Mouse (Mus musculus) C2C12 (cell line): ENCODE measurements around the gene Stard3. TPM values are rescaled to one million over a fixed set of nuclear protein-coding genes. Genes with fewer than 3 reads are reported as not detected.

Experiments
- H3K27me3 ChIP-seq: one replicate; pipeline ENCODE4 v1.6.1; 2011; ENCODE audit not compliant: control insufficient read depth, insufficient read depth, insufficient read length
- H3K36me3 ChIP-seq: one replicate; pipeline ENCODE4 v1.6.1; 2011; ENCODE audit not compliant: control insufficient read depth, insufficient read depth
- H3K4me3 ChIP-seq: one replicate; pipeline ENCODE4 v1.5.1; 2011; ENCODE audit warnings: mild to moderate bottlenecking, control low read depth; ENCODE audit not compliant: poor library complexity, insufficient read depth, severe bottlenecking
- H3K79me2 ChIP-seq: one replicate; pipeline ENCODE4 v1.6.1; 2011; ENCODE audit not compliant: control insufficient read depth, insufficient read depth
- H3K79me3 ChIP-seq: one replicate; pipeline ENCODE4 v1.6.1; 2011; ENCODE audit warnings: low read depth, control low read depth
- H3ac ChIP-seq: one replicate; pipeline ENCODE3; 2011; ENCODE audit warnings: low read depth; ENCODE audit not compliant: control insufficient read depth, insufficient read length
- CEBPB ChIP-seq: IDR thresholded peaks from one replicate; pipeline ENCODE4 v1.6.1; 2011; ENCODE audit warnings: low read depth, mild to moderate bottlenecking, control low read depth, moderate library complexity
- CTCF ChIP-seq: IDR thresholded peaks from one replicate; pipeline ENCODE4 v1.5.1; 2011; ENCODE audit not compliant: control insufficient read depth, insufficient read depth, insufficient read length
- FOSL1 ChIP-seq: IDR thresholded peaks from one replicate; pipeline ENCODE4 v1.8.0; 2011; ENCODE audit warnings: mild to moderate bottlenecking, low read length; ENCODE audit not compliant: poor library complexity, insufficient read depth, severe bottlenecking
- MAX ChIP-seq: IDR thresholded peaks from one replicate; pipeline ENCODE4 v1.6.1; 2011; ENCODE audit warnings: mild to moderate bottlenecking, control low read depth
- MYOD1 ChIP-seq: IDR thresholded peaks from one replicate; pipeline ENCODE4 v1.6.1; 2011; ENCODE audit warnings: low read depth; ENCODE audit not compliant: control insufficient read depth, insufficient read length
- MYOG ChIP-seq: IDR thresholded peaks from one replicate; pipeline ENCODE4 v1.6.1; 2011; ENCODE audit not compliant: control insufficient read depth, insufficient read length; ENCODE audit errors: extremely low read depth
- USF1 ChIP-seq: IDR thresholded peaks from one replicate; pipeline ENCODE4 v1.6.1; 2011; ENCODE audit warnings: low read depth, mild to moderate bottlenecking, control low read depth, moderate library complexity
- polyA plus RNA-seq: library from polyadenylated mRNA; unstranded; fragments of >200 nt; fragmentation: generic; extraction: Trizol; gene quantifications from one replicate; pipeline ENCODE4 v1.2.1, GENCODE M21; 2012; ENCODE audit warnings: missing spikeins

The Stard3 gene
- polyA plus RNA-seq, 1 experiment: 28.3 TPM

DNA sequence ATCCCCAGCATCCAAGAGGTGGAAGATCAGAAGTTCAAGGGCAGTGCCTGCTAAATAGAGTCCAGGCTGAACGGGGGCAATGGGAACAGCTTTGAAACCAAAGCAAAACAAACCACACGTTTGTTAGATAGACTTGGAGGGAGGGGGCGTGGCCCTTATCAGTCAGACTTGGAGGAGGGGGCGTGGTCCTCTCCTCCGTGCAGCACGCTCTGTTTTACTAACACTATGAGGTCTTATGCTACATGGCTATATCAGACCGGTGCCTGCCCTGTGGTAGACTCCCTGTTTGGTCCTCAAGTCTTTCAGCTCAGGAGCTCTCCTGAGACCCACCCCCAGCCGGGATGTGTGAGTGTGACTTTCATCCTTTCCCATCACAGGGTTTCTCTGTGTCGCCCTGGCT is 22.9 kb upstream of the Stard3 start:
- no peaks in the 10 kb centered on the region for H3K36me3 ChIP-seq
- H3K4me3 ChIP-seq: no peak overlapping the region
- H3ac ChIP-seq: no peak overlapping the region
- H3K79me3 ChIP-seq: no peaks in the 10 kb centered on the region
- TF ChIP-seq FOSL1 (no peak), MYOD1 (no peak), CTCF (no peak), MAX (no peak), MYOG (no peak), USF1 (no peak), CEBPB (no peak)
- peaks cover 71% of the 10 kb centered on the region for H3K27me3 ChIP-seq
- H3K79me2 ChIP-seq: no peaks in the 10 kb centered on the region

DNA sequence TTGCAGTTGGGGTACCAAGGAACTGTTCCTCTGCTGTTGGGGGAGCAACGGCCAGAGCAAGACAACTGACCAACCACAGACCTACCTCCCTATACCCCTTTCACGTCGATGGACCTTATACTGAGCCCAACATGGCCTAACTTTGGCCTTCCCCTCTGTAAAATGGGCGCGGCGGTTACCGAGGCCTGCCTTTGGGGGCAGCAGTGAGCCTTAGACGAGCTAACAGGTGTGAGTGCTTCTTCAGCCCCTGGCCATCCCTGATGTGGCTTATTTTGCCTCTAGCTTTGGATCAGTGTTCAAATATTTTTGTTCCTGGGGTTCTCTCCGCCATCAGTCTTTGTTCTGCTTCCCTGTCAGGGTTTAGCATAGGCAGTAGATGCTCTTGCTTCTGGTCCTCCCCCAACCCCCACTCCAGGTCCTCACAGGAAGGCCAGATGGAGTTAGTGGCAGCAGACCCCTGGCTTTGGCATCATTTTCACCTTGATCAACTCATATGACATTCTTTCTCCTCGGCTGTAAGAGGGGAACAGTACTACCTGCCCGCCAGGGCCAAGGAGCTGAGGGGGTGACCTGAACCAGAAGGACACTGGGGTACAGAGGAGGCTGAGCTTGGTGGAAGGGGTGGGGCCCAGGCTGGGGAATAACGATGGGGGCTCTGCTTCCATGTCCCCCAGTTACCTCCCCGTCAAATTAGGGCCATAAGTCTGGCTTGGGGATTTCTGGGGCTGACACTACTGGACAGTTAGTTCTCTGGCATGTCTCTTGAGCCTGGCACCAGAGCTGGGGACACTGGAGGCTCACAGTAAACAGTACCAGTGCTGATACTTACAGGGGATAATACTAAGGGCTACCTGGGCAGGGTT is 21.7 kb upstream of the Stard3 start:
- Histone ChIP-seq H3K27me3 (peaks cover 61% of the 10 kb centered on the region), H3ac (no peak overlapping the region), H3K79me2 (no peaks in the 10 kb centered on the region), H3K4me3 (no peak overlapping the region), H3K79me3 (no peaks in the 10 kb centered on the region), H3K36me3 (no peaks in the 10 kb centered on the region)
- no peak for TF ChIP-seq MYOD1
- no peak for TF ChIP-seq MYOG
- TF ChIP-seq USF1: no peak
- no peak for TF ChIP-seq MAX
- no peak for TF ChIP-seq CTCF
- TF ChIP-seq FOSL1: no peak
- no peak for TF ChIP-seq CEBPB

DNA sequence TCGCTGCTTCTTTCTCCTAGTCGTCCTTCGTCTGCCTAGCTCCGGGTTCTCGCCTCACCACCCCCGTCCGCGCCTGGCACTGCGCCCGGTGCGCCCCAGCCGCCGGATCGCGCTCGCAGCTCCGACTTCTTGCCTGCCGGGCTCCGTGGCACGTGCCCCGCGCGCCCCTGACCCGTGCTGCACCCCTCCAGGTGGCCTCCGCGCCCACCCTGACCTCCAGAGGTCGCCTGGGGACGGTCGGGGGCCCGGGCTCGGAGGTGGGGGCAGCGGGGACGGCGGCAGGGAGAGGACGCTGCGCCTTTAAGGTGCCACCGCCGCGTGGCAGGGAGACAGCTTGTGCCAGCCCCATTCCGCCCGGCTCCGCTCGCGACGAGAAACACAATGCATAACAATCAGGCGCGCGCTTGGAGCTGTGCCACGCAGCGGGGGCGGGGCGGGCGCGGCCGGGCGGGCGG is 19.6 kb upstream of the Stard3 start:
- H3K27me3 ChIP-seq: peaks cover 60% of the 10 kb centered on the region
- TF ChIP-seq CEBPB (no peak), MYOG (no peak), CTCF (no peak)

DNA sequence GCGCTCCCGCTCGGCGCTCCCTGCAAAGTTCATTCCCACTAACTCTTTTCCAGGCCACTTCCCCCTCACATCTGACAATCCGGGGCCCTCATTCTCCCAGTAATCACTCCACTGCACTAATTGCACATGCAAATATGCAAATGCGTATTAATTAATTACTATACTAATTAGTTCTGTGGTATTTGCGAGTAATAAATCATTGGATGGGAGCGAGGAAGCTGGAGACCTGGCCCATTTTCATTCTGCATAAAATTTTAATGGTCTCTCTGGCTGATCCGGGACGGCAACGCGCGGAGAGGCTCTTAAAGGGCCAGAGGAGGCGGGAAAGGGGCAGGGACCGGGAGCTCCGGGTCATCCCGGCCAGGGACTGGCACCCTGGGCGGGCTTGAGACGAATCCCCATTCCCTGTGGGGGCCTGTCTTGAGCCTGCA is 19.1 kb upstream of the Stard3 start:
- no peaks in the 10 kb centered on the region for H3K79me3 ChIP-seq
- no peaks in the 10 kb centered on the region for H3K36me3 ChIP-seq
- H3K27me3 ChIP-seq: peaks cover 55% of the 10 kb centered on the region
- no peaks in the 10 kb centered on the region for H3K79me2 ChIP-seq
- TF ChIP-seq CEBPB (no peak), MAX (no peak), MYOG (no peak), MYOD1 (no peak), USF1 (no peak), FOSL1 (no peak), CTCF (no peak)
- H3ac ChIP-seq: peak overlapping the region; percentile 6
- no peak overlapping the region for H3K4me3 ChIP-seq

More for the DNA sequence above, 19.6 kb upstream of the Stard3 start:
- no peaks in the 10 kb centered on the region for H3K79me2 ChIP-seq
- no peaks in the 10 kb centered on the region for H3K36me3 ChIP-seq
- H3ac ChIP-seq: peak overlapping the region; percentile 55
- H3K79me3 ChIP-seq: no peaks in the 10 kb centered on the region
- H3K4me3 ChIP-seq: no peak overlapping the region

DNA sequence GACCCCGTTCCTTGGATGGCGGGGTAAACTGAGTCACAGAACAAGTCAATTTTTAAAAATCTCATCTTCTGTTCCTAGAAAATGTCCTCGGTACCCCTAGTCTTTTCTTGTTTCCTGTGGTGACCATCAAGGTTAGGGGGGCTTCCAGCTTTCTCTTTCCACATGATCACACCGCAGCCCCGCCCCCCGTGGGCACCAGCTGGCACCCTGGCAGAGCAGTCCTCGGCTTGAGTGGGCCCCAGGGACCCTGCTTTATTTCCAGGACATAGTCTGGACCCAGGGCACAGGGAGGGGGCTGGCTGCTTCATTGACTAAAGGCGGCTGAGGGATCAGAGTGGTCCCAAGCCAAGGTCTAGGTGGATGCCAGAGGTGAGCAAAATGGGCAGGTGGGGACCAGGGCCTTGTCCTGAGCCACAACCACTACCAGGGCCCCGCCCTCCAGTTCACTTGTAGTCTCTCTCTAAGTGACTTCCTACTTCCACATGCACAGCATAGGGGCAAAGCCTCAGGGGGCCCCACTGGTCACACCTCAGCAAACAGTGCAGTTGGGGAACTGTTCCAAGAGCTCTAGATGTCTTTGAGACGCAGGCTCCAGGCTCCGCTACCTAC is 18.4 kb upstream of the Stard3 start:
- Histone ChIP-seq H3K27me3 (peaks cover 48% of the 10 kb centered on the region), H3K79me3 (no peaks in the 10 kb centered on the region), H3ac (no peak overlapping the region), H3K79me2 (no peaks in the 10 kb centered on the region), H3K4me3 (no peak overlapping the region), H3K36me3 (no peaks in the 10 kb centered on the region)
- TF ChIP-seq MYOD1 (no peak), MYOG (no peak), MAX (no peak), CEBPB (no peak), CTCF (no peak), USF1 (no peak)

DNA sequence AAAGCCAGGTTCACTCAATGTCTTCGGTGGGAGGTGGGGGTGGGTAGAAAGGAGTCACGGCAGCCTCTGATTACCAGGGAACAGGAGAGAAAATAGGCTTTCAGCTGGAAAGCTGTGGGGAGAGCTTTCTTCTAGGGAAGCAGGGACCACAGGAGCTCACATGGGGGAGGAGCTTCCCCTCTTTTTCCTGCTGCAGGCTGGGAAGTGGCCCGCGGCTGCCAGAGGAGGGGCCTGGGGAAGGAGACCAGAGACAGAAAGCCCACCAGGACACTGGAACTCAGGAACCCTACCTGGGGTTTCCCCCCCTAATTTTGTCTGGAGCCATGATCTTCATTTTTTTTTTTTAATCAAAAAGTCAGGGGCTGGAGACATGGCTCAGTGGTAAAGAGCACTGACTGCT is 17.6 kb upstream of the Stard3 start:
- Histone ChIP-seq H3K79me2 (no peaks in the 10 kb centered on the region), H3K4me3 (no peak overlapping the region), H3K27me3 (peaks cover 40% of the 10 kb centered on the region), H3K79me3 (no peaks in the 10 kb centered on the region), H3ac (no peak overlapping the region), H3K36me3 (no peaks in the 10 kb centered on the region)
- TF ChIP-seq MYOG (no peak), CEBPB (no peak), FOSL1 (no peak), CTCF (no peak), USF1 (no peak), MYOD1 (no peak), MAX (no peak)
